In genomic region chr8:126665581-126666241, GRCm38 (mm10) we compare ENCODE assay signal across 8 mouse cellular contexts.
DNase-seq lines count a peak whose midpoint lies in the region; ATAC-seq lines count a peak whose summit lies in the region.

No protein-coding gene starts in this region.

- no peaks in the 10 kb centered on the region for H3K27me3 ChIP-seq in hindbrain, embryonic 16.5 days (replicated peaks; ENCODE audit: control insufficient read depth, insufficient read depth, low read length)

- H3K4me2 ChIP-seq in hindbrain, embryonic 16.5 days (ENCODE audit: low read length), result peak overlapping the region; percentile 41

- H3K36me3 ChIP-seq in hindbrain, embryonic 16.5 days (ENCODE audit: control insufficient read depth, insufficient read depth, low read length), result no peaks in the 10 kb centered on the region

- peaks cover 78% of the 10 kb centered on the region for H3K4me1 ChIP-seq in hindbrain, embryonic 16.5 days (ENCODE audit: control insufficient read depth, insufficient read depth, low read depth, low read length)

- H3K9ac ChIP-seq in hindbrain, embryonic 16.5 days (ENCODE audit: low read depth, low read length), result peak overlapping the region; percentile 51; the same call in 1 of the 2 replicates

- H3K9me3 ChIP-seq in hindbrain, embryonic 16.5 days (ENCODE audit: control insufficient read depth, low read length), result no peaks in the 10 kb centered on the region

- peak; percentile 4; the same call in 1 of the 2 replicates for ATAC-seq in hindbrain, embryonic 16.5 days

- WGBS in hindbrain, embryonic 16.5 days, result 10% methylated on average over 18 of the region's 18 CpGs

- DNase-seq in adrenal gland, adult 8-10 months, result peak; percentile 83
- peak; percentile 85 for DNase-seq in cerebellum, adult 9-11 months
- peak; percentile 42 to 44 for DNase-seq in gastrocnemius, adult 8-10 months (ENCODE audit: low spot score in 2 of 2)
- peak; percentile 64 for DNase-seq in left cerebral cortex, adult 11 months (ENCODE audit: low spot score)
- DNase-seq in lung, postnatal 14 days, result peak; percentile 71
- DNase-seq in right cerebral cortex, adult 2 months (ENCODE audit: low spot score in 2 of 2), result peak; percentile 73 to 74
- no peak for DNase-seq in spleen, adult 12 weeks (ENCODE audit: low spot score)

- H3K4me3 ChIP-seq in hindbrain, embryonic 16.5 days (ENCODE audit: low read length), result no peak overlapping the region

- peak overlapping the region; percentile 95 for H3K27ac ChIP-seq in hindbrain, embryonic 16.5 days (ENCODE audit: low read depth, low read length)
